Mouse (Mus musculus): Measurements from ENCODE around the gene Ndufaf8. TPM values are rescaled to one million over a fixed set of nuclear protein-coding genes. Genes with fewer than 3 reads are reported as not detected.

Gene Ndufaf8
- total and polyA plus RNA-seq, 3 experiments: 46.3 to 103 (median 50.2) TPM

DNA sequence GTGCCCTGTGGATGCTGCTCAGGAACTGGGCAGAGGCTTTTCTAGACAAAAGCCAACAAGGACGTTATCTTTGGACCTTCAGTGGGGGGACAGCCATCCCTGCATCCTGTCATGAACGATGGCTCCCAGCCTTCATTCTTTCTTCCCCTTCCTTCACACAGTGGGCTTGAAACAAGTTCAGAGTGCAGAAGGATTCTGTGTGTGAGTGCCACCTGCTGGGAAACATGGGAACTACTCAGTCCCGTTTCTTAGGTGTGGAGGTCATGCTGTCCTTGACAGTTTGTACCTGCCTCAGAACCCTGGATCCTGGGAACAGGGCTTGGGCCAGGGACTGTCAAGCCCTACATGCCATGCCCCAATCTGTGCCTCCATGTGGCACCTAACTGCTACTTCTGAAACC, 2.3 kb downstream of the Ndufaf8 start:
- in situ Hi-C loops (cut with MboI; ENCODE audit: low pct_ligation_motif_present, low pct_unique_long_range_greater_than_20kb, low sequenced_read_pairs): no loop called here
- no peak overlapping the region for H3K27ac ChIP-seq (ENCODE audit: insufficient read depth, low read depth)
- no peaks in the 10 kb centered on the region for H3K9me3 ChIP-seq (replicated peaks; ENCODE audit: low read length)
- dilution Hi-C loops (cut with MboI; ENCODE audit: extremely low pct_ligation_motif_present, extremely low pct_unique_long_range_greater_than_20kb, low sequenced_read_pairs): no loop called here
- DNase-seq (ENCODE audit: extremely low read depth): peak; percentile 87
- H3K4me1 ChIP-seq (ENCODE audit: control insufficient read depth in 1 of 2, insufficient read depth in 2 of 2): peaks cover 8 to 35% of the 10 kb centered on the region in 2 experiments
- no peak overlapping the region for H3K4me3 ChIP-seq (replicated peaks in 1 of 3; ENCODE audit: low read depth in 2 of 3, low read length in 2 of 3, poor library complexity in 1 of 3)
- H3K9ac ChIP-seq (ENCODE audit: insufficient read depth, low read depth): no peak overlapping the region
- H3K4me2 ChIP-seq (ENCODE audit: insufficient read depth, low read depth, poor library complexity, severe bottlenecking): no peak overlapping the region
- no peaks in the 10 kb centered on the region; the same call in 1 of the 2 replicates for H3K79me2 ChIP-seq (replicated peaks; ENCODE audit: control insufficient read depth, extremely low read depth, insufficient read depth, poor library complexity, severe bottlenecking)
- TF ChIP-seq UBTF (IDR thresholded peaks at IDR 0.05; ENCODE audit: low read depth, low read length) (no peak), EP300 (IDR thresholded peaks at IDR 0.05; ENCODE audit: low read length) (no peak), BHLHE40 (IDR thresholded peaks at IDR 0.05; ENCODE audit: low read depth, low read length) (no peak), GABPA (IDR thresholded peaks at IDR 0.05; ENCODE audit: insufficient replicate concordance, low read depth, low read length) (no peak), MYC (IDR thresholded peaks at IDR 0.05; ENCODE audit: low read depth, low read length) (peak; percentile 49; the same call in 1 of the 2 replicates), POLR2A (IDR thresholded peaks at IDR 0.05; ENCODE audit: low read depth, low read length) (peak; percentile 28; the same call in 1 of the 2 replicates), MAFK (IDR thresholded peaks at IDR 0.05; ENCODE audit: insufficient replicate concordance, low read length) (no peak), RAD21 (IDR thresholded peaks at IDR 0.05; ENCODE audit: low read depth, low read length) (peak; percentile 85), ZMIZ1 (IDR thresholded peaks at IDR 0.05; ENCODE audit: low read depth, low read length) (no peak), NELFE (IDR thresholded peaks at IDR 0.05; ENCODE audit: low read depth, low read length) (0 out of 2 replicates have a peak, but pooled peaks have one; percentile 18), PAX5 (IDR thresholded peaks at IDR 0.05; ENCODE audit: low read length) (no peak), CHD2 (IDR thresholded peaks at IDR 0.05; ENCODE audit: low read length) (no peak), JUND (conservative IDR thresholded peaks at IDR 0.05; ENCODE audit: low read depth, low read length) (0 out of 2 replicates have a peak, but pooled peaks have one; percentile 11), ZNF384 (IDR thresholded peaks at IDR 0.05; ENCODE audit: low read depth, low read length) (no peak), MXI1 (IDR thresholded peaks at IDR 0.05; ENCODE audit: low read depth, low read length) (no peak), USF1 (IDR thresholded peaks at IDR 0.05; ENCODE audit: low read depth, low read length) (no peak), ZC3H11A (IDR thresholded peaks at IDR 0.05; ENCODE audit: low read depth, low read length) (peak; percentile 22; the same call in 1 of the 2 replicates), RCOR1 (conservative IDR thresholded peaks at IDR 0.05; ENCODE audit: low read depth, low read length) (no peak), USF2 (conservative IDR thresholded peaks at IDR 0.05; ENCODE audit: low read depth, low read length) (no peak), POLR2AphosphoS2 (IDR thresholded peaks at IDR 0.05; ENCODE audit: low read depth, low read length) (peak; percentile 51; the same call in 1 of the 2 replicates), HCFC1 (IDR thresholded peaks at IDR 0.05; ENCODE audit: low read depth, low read length) (peak; percentile 24), TBP (conservative IDR thresholded peaks at IDR 0.05; ENCODE audit: low read depth, low read length) (no peak), SMC3 (IDR thresholded peaks at IDR 0.05; ENCODE audit: low read depth, low read length) (peak; percentile 88), JUN (IDR thresholded peaks at IDR 0.05; ENCODE audit: insufficient read depth, low read depth, low read length) (no peak), MAX (IDR thresholded peaks at IDR 0.05; ENCODE audit: low read length) (no peak), SIN3A (IDR thresholded peaks at IDR 0.05; ENCODE audit: low read length) (0 out of 2 replicates have a peak, but pooled peaks have one; percentile 23), MEF2A (IDR thresholded peaks at IDR 0.05; ENCODE audit: borderline replicate concordance, low read depth, low read length) (no peak), TCF12 (IDR thresholded peaks at IDR 0.05; ENCODE audit: low read depth, low read length) (no peak), ETS1 (conservative IDR thresholded peaks at IDR 0.05; ENCODE audit: low read depth, low read length) (no peak), ZKSCAN1 (IDR thresholded peaks at IDR 0.05; ENCODE audit: borderline replicate concordance, low read depth, low read length) (no peak), ELF1 (IDR thresholded peaks at IDR 0.05; ENCODE audit: low read depth, low read length) (no peak), E2F4 (IDR thresholded peaks at IDR 0.05; ENCODE audit: insufficient replicate concordance, low read depth, low read length) (no peak), NRF1 (IDR thresholded peaks at IDR 0.05; ENCODE audit: low read depth, low read length) (no peak), CTCF (conservative IDR thresholded peaks at IDR 0.05 in 1 of 2, IDR thresholded peaks at IDR 0.05 in 1 of 2; ENCODE audit: low read depth in 2 of 2, low read length in 2 of 2) (peak; percentile 87 to 95), CHD1 (IDR thresholded peaks at IDR 0.05; ENCODE audit: low read depth, low read length) (no peak), KAT2A (IDR thresholded peaks at IDR 0.05; ENCODE audit: insufficient replicate concordance, low read length) (no peak), MAZ (IDR thresholded peaks at IDR 0.05; ENCODE audit: low read depth, low read length) (no peak), IRF4 (IDR thresholded peaks at IDR 0.05; ENCODE audit: low read depth, low read length) (peak; percentile 49; the same call in 1 of the 2 replicates)
- H3K36me3 ChIP-seq (replicated peaks in 1 of 2; ENCODE audit: control insufficient read depth in 1 of 2, insufficient read depth in 1 of 2, low read length in 1 of 2): peaks cover 36 to 57% of the 10 kb centered on the region in 2 experiments
- no peaks in the 10 kb centered on the region for H3K27me3 ChIP-seq (replicated peaks)
